Mouse (Mus musculus): ENCODE measurements around the gene Myo18a. TPM values are rescaled to one million over a fixed set of nuclear protein-coding genes. Genes with fewer than 3 reads are reported as not detected.

Myo18a gene
- polyA plus RNA-seq (2015; fragmentation: Nextera tagmentation; extraction: Ambion mirVana): 17.3 and 21.8 TPM in 2 replicates

- Histone ChIP-seq H3K4me1 (replicated peaks) (peaks cover 51% of the 10 kb centered on the region), H3K36me3 (no peaks in the 10 kb centered on the region), H3K4me2 (peak within 1 kb of the TSS; percentile 98), H3K27ac (peak within 1 kb of the TSS; percentile 92), H3K27me3 (no peaks in the 10 kb centered on the region), H3K9me3 (replicated peaks) (no peaks in the 10 kb centered on the region), H3K4me3 (replicated peaks) (peak within 1 kb of the TSS; percentile 95), H3K9ac (peak within 1 kb of the TSS; percentile 96)
- 2% methylated on average over 77 of the region's 79 CpGs for WGBS (ENCODE audit: insufficient replicate concordance)
- DNase-seq (peak; percentile 70), ATAC-seq (ENCODE audit: low read depth) (peak; percentile 69)
Measured at GRCm38 (mm10) chr11:77762783-77763672, at the start of gene Myo18a. Myo18a (plus strand) TSS chr11:77763246.

GRCm38 (mm10) chr11:77713736-77714135 is 49.3 kb upstream of the Myo18a start:
- no peak for DNase-seq
- Histone ChIP-seq H3K4me3 (replicated peaks) (no peak overlapping the region), H3K9ac (no peak overlapping the region), H3K36me3 (peaks cover 24% of the 10 kb centered on the region), H3K27me3 (no peaks in the 10 kb centered on the region), H3K4me2 (no peak overlapping the region), H3K4me1 (replicated peaks) (no peaks in the 10 kb centered on the region), H3K27ac (no peak overlapping the region), H3K9me3 (replicated peaks) (no peaks in the 10 kb centered on the region)
- WGBS (ENCODE audit: insufficient replicate concordance): 89% methylated on average over 3 of the region's 3 CpGs
- ATAC-seq (ENCODE audit: low read depth): no peak

GRCm38 (mm10) chr11:77719055-77719454 is 44.0 kb upstream of the Myo18a start:
- Histone ChIP-seq H3K27ac (no peak overlapping the region), H3K36me3 (peaks cover 1% of the 10 kb centered on the region; the same call in 1 of the 2 replicates), H3K4me1 (replicated peaks) (no peaks in the 10 kb centered on the region), H3K9me3 (replicated peaks) (no peaks in the 10 kb centered on the region), H3K27me3 (no peaks in the 10 kb centered on the region), H3K4me3 (replicated peaks) (no peak overlapping the region), H3K9ac (no peak overlapping the region), H3K4me2 (no peak overlapping the region)
- ATAC-seq (ENCODE audit: low read depth) (no peak), DNase-seq (no peak)
- 86% methylated on average over 2 of the region's 2 CpGs for WGBS (ENCODE audit: insufficient replicate concordance)

GRCm38 (mm10) chr11:77721389-77721788 is 41.7 kb upstream of the Myo18a start:
- Histone ChIP-seq H3K4me3 (replicated peaks) (no peak overlapping the region), H3K4me1 (replicated peaks) (no peaks in the 10 kb centered on the region), H3K4me2 (no peak overlapping the region), H3K36me3 (no peaks in the 10 kb centered on the region), H3K9me3 (replicated peaks) (no peaks in the 10 kb centered on the region), H3K9ac (no peak overlapping the region), H3K27me3 (0 out of 2 replicates have a peak, but pooled peaks cover 4% of the 10 kb centered on the region), H3K27ac (no peak overlapping the region)
- DNase-seq: no peak
- 72% methylated on average over 4 of the region's 4 CpGs for WGBS (ENCODE audit: insufficient replicate concordance)
- ATAC-seq (ENCODE audit: low read depth): no peak

GRCm38 (mm10) chr11:77724766-77725165 is 38.3 kb upstream of the Myo18a start:
- no peak overlapping the region for H3K4me2 ChIP-seq
- DNase-seq: no peak
- no peaks in the 10 kb centered on the region for H3K9me3 ChIP-seq (replicated peaks)
- no peaks in the 10 kb centered on the region for H3K4me1 ChIP-seq (replicated peaks)
- 0 out of 2 replicates have a peak, but pooled peaks cover 4% of the 10 kb centered on the region for H3K27me3 ChIP-seq
- ATAC-seq (ENCODE audit: low read depth): no peak
- H3K9ac ChIP-seq: no peak overlapping the region
- no peak overlapping the region for H3K4me3 ChIP-seq (replicated peaks)
- H3K27ac ChIP-seq: no peak overlapping the region
- no peaks in the 10 kb centered on the region for H3K36me3 ChIP-seq
- WGBS (ENCODE audit: insufficient replicate concordance): 64% methylated on average over 7 of the region's 7 CpGs

GRCm38 (mm10) chr11:77725183-77725582 is 37.9 kb upstream of the Myo18a start, which contains the start of gene Cryba1:
Cryba1 (minus strand) TSS chr11:77725283.
- Histone ChIP-seq H3K36me3 (no peaks in the 10 kb centered on the region), H3K4me3 (replicated peaks) (no peak within 1 kb of the TSS), H3K27ac (no peak within 1 kb of the TSS), H3K4me2 (no peak within 1 kb of the TSS), H3K9me3 (replicated peaks) (no peaks in the 10 kb centered on the region), H3K4me1 (replicated peaks) (no peaks in the 10 kb centered on the region), H3K27me3 (0 out of 2 replicates have a peak, but pooled peaks cover 4% of the 10 kb centered on the region), H3K9ac (no peak within 1 kb of the TSS)
- DNase-seq (no peak), ATAC-seq (ENCODE audit: low read depth) (no peak)
- WGBS (ENCODE audit: insufficient replicate concordance): 66% methylated on average over 7 of the region's 7 CpGs

- Histone ChIP-seq H3K9me3 (replicated peaks) (no peaks in the 10 kb centered on the region), H3K4me3 (replicated peaks) (no peak overlapping the region), H3K4me2 (no peak overlapping the region), H3K27me3 (peaks cover 9% of the 10 kb centered on the region; the same call in 1 of the 2 replicates), H3K9ac (no peak overlapping the region), H3K4me1 (replicated peaks) (no peaks in the 10 kb centered on the region), H3K36me3 (no peaks in the 10 kb centered on the region), H3K27ac (no peak overlapping the region)
- DNase-seq (no peak), ATAC-seq (ENCODE audit: low read depth) (no peak)
- 48% methylated on average over 2 of the region's 2 CpGs for WGBS (ENCODE audit: insufficient replicate concordance)
Measured at GRCm38 (mm10) chr11:77728587-77728986, 34.5 kb upstream of the Myo18a start.

GRCm38 (mm10) chr11:77737289-77737688 is 25.8 kb upstream of the Myo18a start:
- H3K4me2 ChIP-seq: no peak overlapping the region
- no peak overlapping the region for H3K4me3 ChIP-seq (replicated peaks)
- peak; percentile 63 for DNase-seq
- H3K36me3 ChIP-seq: no peaks in the 10 kb centered on the region
- H3K27me3 ChIP-seq: no peaks in the 10 kb centered on the region
- no peaks in the 10 kb centered on the region for H3K4me1 ChIP-seq (replicated peaks)
- H3K27ac ChIP-seq: no peak overlapping the region
- H3K9ac ChIP-seq: no peak overlapping the region
- 2% methylated on average over 6 of the region's 6 CpGs for WGBS (ENCODE audit: insufficient replicate concordance)
- no peak for ATAC-seq (ENCODE audit: low read depth)
- no peaks in the 10 kb centered on the region for H3K9me3 ChIP-seq (replicated peaks)

- no peak for ATAC-seq (ENCODE audit: low read depth)
- no peaks in the 10 kb centered on the region for H3K27me3 ChIP-seq
- H3K4me1 ChIP-seq (replicated peaks): no peaks in the 10 kb centered on the region
- no peaks in the 10 kb centered on the region for H3K36me3 ChIP-seq
- H3K4me2 ChIP-seq: no peak overlapping the region
- 55% methylated on average over 7 of the region's 7 CpGs for WGBS (ENCODE audit: insufficient replicate concordance)
- no peak overlapping the region for H3K27ac ChIP-seq
- H3K9me3 ChIP-seq (replicated peaks): no peaks in the 10 kb centered on the region
- H3K9ac ChIP-seq: no peak overlapping the region
- H3K4me3 ChIP-seq (replicated peaks): no peak overlapping the region
- no peak for DNase-seq
Measured at GRCm38 (mm10) chr11:77738555-77738954, 24.5 kb upstream of the Myo18a start.

- DNase-seq: peak; percentile 37
- Histone ChIP-seq H3K9me3 (replicated peaks) (no peaks in the 10 kb centered on the region), H3K27ac (peak overlapping the region; percentile 7; the same call in 1 of the 2 replicates), H3K9ac (no peak overlapping the region), H3K36me3 (no peaks in the 10 kb centered on the region), H3K4me2 (no peak overlapping the region), H3K27me3 (no peaks in the 10 kb centered on the region), H3K4me1 (replicated peaks) (peaks cover 27% of the 10 kb centered on the region), H3K4me3 (replicated peaks) (no peak overlapping the region)
- ATAC-seq (ENCODE audit: low read depth): no peak
- WGBS (ENCODE audit: insufficient replicate concordance): 24% methylated on average over 6 of the region's 6 CpGs
Measured at GRCm38 (mm10) chr11:77743966-77744365, 19.1 kb upstream of the Myo18a start.

- 36% methylated on average over 4 of the region's 4 CpGs for WGBS (ENCODE audit: insufficient replicate concordance)
- ATAC-seq (ENCODE audit: low read depth): peak; percentile 84
- Histone ChIP-seq H3K4me3 (replicated peaks) (no peak overlapping the region), H3K4me1 (replicated peaks) (peaks cover 38% of the 10 kb centered on the region), H3K9ac (no peak overlapping the region), H3K27me3 (no peaks in the 10 kb centered on the region), H3K9me3 (replicated peaks) (no peaks in the 10 kb centered on the region), H3K4me2 (no peak overlapping the region), H3K36me3 (no peaks in the 10 kb centered on the region), H3K27ac (peak overlapping the region; percentile 48)
- DNase-seq: peak; percentile 48
Measured at GRCm38 (mm10) chr11:77746652-77747051, 16.4 kb upstream of the Myo18a start.

Data from liver, embryonic 13.5 days (tissue).